Mouse (Mus musculus): ENCODE data around the gene Nlrp10. TPM values are rescaled to one million over a fixed set of nuclear protein-coding genes. Genes with fewer than 3 reads are reported as not detected.

Gene Nlrp10
- polyA plus RNA-seq, 1 experiment = 0.02 TPM

- Histone ChIP-seq H3K36me3 (ENCODE audit: control insufficient read depth, insufficient read depth) (no peaks in the 10 kb centered on the region), H3K4me3 (ENCODE audit: insufficient read depth, poor library complexity, severe bottlenecking) (no peak overlapping the region), H3K79me3 (ENCODE audit: low read depth) (no peaks in the 10 kb centered on the region), H3K27me3 (ENCODE audit: control insufficient read depth, insufficient read depth, insufficient read length) (no peaks in the 10 kb centered on the region), H3ac (ENCODE audit: control insufficient read depth, insufficient read length, low read depth) (no peak overlapping the region), H3K79me2 (ENCODE audit: control insufficient read depth, insufficient read depth) (no peaks in the 10 kb centered on the region)
- TF ChIP-seq MYOG (IDR thresholded peaks at IDR 0.05; ENCODE audit: control insufficient read depth, extremely low read depth, insufficient read length) (no peak), FOSL1 (IDR thresholded peaks at IDR 0.05; ENCODE audit: insufficient read depth, low read length, poor library complexity, severe bottlenecking) (no peak), CTCF (IDR thresholded peaks at IDR 0.05; ENCODE audit: control insufficient read depth, insufficient read depth, insufficient read length) (no peak), CEBPB (IDR thresholded peaks at IDR 0.05; ENCODE audit: low read depth) (no peak), MYOD1 (IDR thresholded peaks at IDR 0.05; ENCODE audit: control insufficient read depth, insufficient read length, low read depth) (no peak), USF1 (IDR thresholded peaks at IDR 0.05; ENCODE audit: low read depth) (no peak), MAX (IDR thresholded peaks at IDR 0.05) (no peak)
These were observed 27.8 kb upstream of the Nlrp10 start for GRCm38 (mm10) chr7:108957734-108958133.

DNA sequence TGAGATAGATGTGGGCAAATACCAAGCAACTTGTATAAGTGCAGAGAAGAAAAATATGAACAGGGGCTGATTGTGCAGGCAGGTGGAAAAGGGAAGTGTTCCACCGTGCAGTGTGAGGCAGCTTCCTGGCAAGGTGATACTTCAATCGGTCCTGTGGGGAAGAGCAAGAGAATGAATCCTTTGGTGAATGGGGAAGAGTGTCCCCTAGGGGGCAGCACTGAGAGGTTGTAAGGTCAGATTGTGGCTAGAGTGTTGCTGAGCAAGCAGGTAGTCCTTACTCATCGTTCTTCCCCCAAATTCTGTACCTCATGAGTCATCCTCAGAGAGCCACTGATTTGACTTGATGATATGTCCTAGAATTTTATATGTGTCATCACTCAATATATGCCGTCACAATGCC, 24.2 kb upstream of the Nlrp10 start:
- Histone ChIP-seq H3K36me3 (ENCODE audit: control insufficient read depth, insufficient read depth) (no peaks in the 10 kb centered on the region), H3K79me3 (ENCODE audit: low read depth) (no peaks in the 10 kb centered on the region), H3K79me2 (ENCODE audit: control insufficient read depth, insufficient read depth) (no peaks in the 10 kb centered on the region), H3ac (ENCODE audit: control insufficient read depth, insufficient read length, low read depth) (no peak overlapping the region), H3K27me3 (ENCODE audit: control insufficient read depth, insufficient read depth, insufficient read length) (peaks cover 9% of the 10 kb centered on the region), H3K4me3 (ENCODE audit: insufficient read depth, poor library complexity, severe bottlenecking) (no peak overlapping the region)
- TF ChIP-seq MYOG (IDR thresholded peaks at IDR 0.05; ENCODE audit: control insufficient read depth, extremely low read depth, insufficient read length) = no peak

GRCm38 (mm10) chr7:108952801-108953200, 22.8 kb upstream of the Nlrp10 start:
- no peaks in the 10 kb centered on the region for H3K79me3 ChIP-seq (ENCODE audit: low read depth)
- H3K27me3 ChIP-seq (ENCODE audit: control insufficient read depth, insufficient read depth, insufficient read length) = peaks cover 9% of the 10 kb centered on the region

GRCm38 (mm10) chr7:108950762-108951331, 20.9 kb upstream of the Nlrp10 start:
- H3K27me3 ChIP-seq (ENCODE audit: control insufficient read depth, insufficient read depth, insufficient read length) = peaks cover 9% of the 10 kb centered on the region
- H3K4me3 ChIP-seq (ENCODE audit: insufficient read depth, poor library complexity, severe bottlenecking) = no peak overlapping the region
- no peak overlapping the region for H3ac ChIP-seq (ENCODE audit: control insufficient read depth, insufficient read length, low read depth)
- TF ChIP-seq FOSL1 (IDR thresholded peaks at IDR 0.05; ENCODE audit: insufficient read depth, low read length, poor library complexity, severe bottlenecking) = no peak
- TF ChIP-seq MYOG (IDR thresholded peaks at IDR 0.05; ENCODE audit: control insufficient read depth, extremely low read depth, insufficient read length) = no peak
- no peak for TF ChIP-seq CTCF (IDR thresholded peaks at IDR 0.05; ENCODE audit: control insufficient read depth, insufficient read depth, insufficient read length)
- no peak for TF ChIP-seq MYOD1 (IDR thresholded peaks at IDR 0.05; ENCODE audit: control insufficient read depth, insufficient read length, low read depth)
- no peak for TF ChIP-seq MAX (IDR thresholded peaks at IDR 0.05)
- TF ChIP-seq USF1 (IDR thresholded peaks at IDR 0.05; ENCODE audit: low read depth) = no peak
- TF ChIP-seq CEBPB (IDR thresholded peaks at IDR 0.05; ENCODE audit: low read depth) = no peak
- no peaks in the 10 kb centered on the region for H3K79me2 ChIP-seq (ENCODE audit: control insufficient read depth, insufficient read depth)
- no peaks in the 10 kb centered on the region for H3K79me3 ChIP-seq (ENCODE audit: low read depth)
- peaks cover 6% of the 10 kb centered on the region for H3K36me3 ChIP-seq (ENCODE audit: control insufficient read depth, insufficient read depth)

More at GRCm38 (mm10) chr7:108952801-108953200, 22.8 kb upstream of the Nlrp10 start:
- Histone ChIP-seq H3K36me3 (ENCODE audit: control insufficient read depth, insufficient read depth) (no peaks in the 10 kb centered on the region), H3ac (ENCODE audit: control insufficient read depth, insufficient read length, low read depth) (no peak overlapping the region), H3K4me3 (ENCODE audit: insufficient read depth, poor library complexity, severe bottlenecking) (no peak overlapping the region), H3K79me2 (ENCODE audit: control insufficient read depth, insufficient read depth) (no peaks in the 10 kb centered on the region)
- TF ChIP-seq MAX (IDR thresholded peaks at IDR 0.05) = no peak
- no peak for TF ChIP-seq CEBPB (IDR thresholded peaks at IDR 0.05; ENCODE audit: low read depth)
- no peak for TF ChIP-seq MYOD1 (IDR thresholded peaks at IDR 0.05; ENCODE audit: control insufficient read depth, insufficient read length, low read depth)
- TF ChIP-seq FOSL1 (IDR thresholded peaks at IDR 0.05; ENCODE audit: insufficient read depth, low read length, poor library complexity, severe bottlenecking) = no peak
- no peak for TF ChIP-seq USF1 (IDR thresholded peaks at IDR 0.05; ENCODE audit: low read depth)
- no peak for TF ChIP-seq MYOG (IDR thresholded peaks at IDR 0.05; ENCODE audit: control insufficient read depth, extremely low read depth, insufficient read length)
- TF ChIP-seq CTCF (IDR thresholded peaks at IDR 0.05; ENCODE audit: control insufficient read depth, insufficient read depth, insufficient read length) = no peak

GRCm38 (mm10) chr7:108950312-108950761, 20.4 kb upstream of the Nlrp10 start, which contains the start of gene Tub:
Tub (plus strand) TSS chr7:108950338.
- TF ChIP-seq MYOD1 (IDR thresholded peaks at IDR 0.05; ENCODE audit: control insufficient read depth, insufficient read length, low read depth) (no peak), MAX (IDR thresholded peaks at IDR 0.05) (no peak), CEBPB (IDR thresholded peaks at IDR 0.05; ENCODE audit: low read depth) (no peak), MYOG (IDR thresholded peaks at IDR 0.05; ENCODE audit: control insufficient read depth, extremely low read depth, insufficient read length) (no peak), USF1 (IDR thresholded peaks at IDR 0.05; ENCODE audit: low read depth) (no peak), CTCF (IDR thresholded peaks at IDR 0.05; ENCODE audit: control insufficient read depth, insufficient read depth, insufficient read length) (no peak), FOSL1 (IDR thresholded peaks at IDR 0.05; ENCODE audit: insufficient read depth, low read length, poor library complexity, severe bottlenecking) (no peak)
- peaks cover 9% of the 10 kb centered on the region for H3K27me3 ChIP-seq (ENCODE audit: control insufficient read depth, insufficient read depth, insufficient read length)
- H3ac ChIP-seq (ENCODE audit: control insufficient read depth, insufficient read length, low read depth) = no peak within 1 kb of the TSS
- H3K79me2 ChIP-seq (ENCODE audit: control insufficient read depth, insufficient read depth) = no peaks in the 10 kb centered on the region
- H3K79me3 ChIP-seq (ENCODE audit: low read depth) = no peaks in the 10 kb centered on the region
- H3K4me3 ChIP-seq (ENCODE audit: insufficient read depth, poor library complexity, severe bottlenecking) = no peak within 1 kb of the TSS
- peaks cover 10% of the 10 kb centered on the region for H3K36me3 ChIP-seq (ENCODE audit: control insufficient read depth, insufficient read depth)

DNA sequence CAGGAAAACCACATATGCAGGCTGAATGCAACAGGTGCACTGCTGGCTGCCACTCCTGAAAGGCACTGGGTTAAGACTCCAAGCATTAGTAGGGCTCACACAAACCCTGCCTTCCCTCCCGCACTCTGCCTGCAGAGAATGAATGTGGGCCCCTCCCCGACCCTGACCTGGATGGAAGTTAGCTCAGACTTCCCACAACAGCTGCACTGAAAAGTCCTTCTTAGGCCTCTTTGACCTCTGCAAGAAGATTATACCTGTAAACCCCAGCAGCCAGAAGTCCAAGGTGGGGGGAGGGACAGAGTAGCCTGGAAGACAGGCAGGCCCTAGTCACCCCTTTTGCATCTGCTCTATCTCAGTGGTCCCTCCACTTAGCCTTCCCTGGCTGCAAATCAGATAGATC, 19.3 kb upstream of the Nlrp10 start:
- Histone ChIP-seq H3K4me3 (ENCODE audit: insufficient read depth, poor library complexity, severe bottlenecking) (no peak overlapping the region), H3K36me3 (ENCODE audit: control insufficient read depth, insufficient read depth) (peaks cover 12% of the 10 kb centered on the region), H3ac (ENCODE audit: control insufficient read depth, insufficient read length, low read depth) (no peak overlapping the region), H3K79me3 (ENCODE audit: low read depth) (no peaks in the 10 kb centered on the region), H3K79me2 (ENCODE audit: control insufficient read depth, insufficient read depth) (no peaks in the 10 kb centered on the region), H3K27me3 (ENCODE audit: control insufficient read depth, insufficient read depth, insufficient read length) (peaks cover 9% of the 10 kb centered on the region)
- TF ChIP-seq MYOG (IDR thresholded peaks at IDR 0.05; ENCODE audit: control insufficient read depth, extremely low read depth, insufficient read length) (no peak), MYOD1 (IDR thresholded peaks at IDR 0.05; ENCODE audit: control insufficient read depth, insufficient read length, low read depth) (no peak), CEBPB (IDR thresholded peaks at IDR 0.05; ENCODE audit: low read depth) (no peak), MAX (IDR thresholded peaks at IDR 0.05) (no peak), USF1 (IDR thresholded peaks at IDR 0.05; ENCODE audit: low read depth) (no peak), CTCF (IDR thresholded peaks at IDR 0.05; ENCODE audit: control insufficient read depth, insufficient read depth, insufficient read length) (no peak), FOSL1 (IDR thresholded peaks at IDR 0.05; ENCODE audit: insufficient read depth, low read length, poor library complexity, severe bottlenecking) (no peak)
